Mouse (Mus musculus): ENCODE measurements around the gene Pef1.

The Pef1 gene

GRCm38 (mm10) chr4:130085246-130085820 is 17.0 kb upstream of the Pef1 start:
- DNase-seq (ENCODE audit: extremely low read depth, insufficient read length, low spot score): no peak

- DNase-seq (ENCODE audit: extremely low read depth, insufficient read length, low spot score): peak; percentile 52
These were observed 15.1 kb upstream of the Pef1 start for GRCm38 (mm10) chr4:130087293-130087692.

GRCm38 (mm10) chr4:130095137-130095536 is 7.2 kb upstream of the Pef1 start:
- DNase-seq (ENCODE audit: extremely low read depth, insufficient read length, low spot score): no peak

- no peak for DNase-seq (ENCODE audit: extremely low read depth, insufficient read length, low spot score)
These were observed 1.2 kb upstream of the Pef1 start for GRCm38 (mm10) chr4:130101183-130101582.

- DNase-seq (ENCODE audit: extremely low read depth, insufficient read length, low spot score): no peak
These were observed 1.3 kb downstream of the Pef1 start for GRCm38 (mm10) chr4:130103632-130104031.

- peak; percentile 58 for DNase-seq (ENCODE audit: extremely low read depth, insufficient read length, low spot score)
These were observed 2.2 kb downstream of the Pef1 start for GRCm38 (mm10) chr4:130104584-130104983.

- no peak for DNase-seq (ENCODE audit: extremely low read depth, insufficient read length, low spot score)
These were observed 4.7 kb downstream of the Pef1 start for GRCm38 (mm10) chr4:130107065-130107443.

- peak; percentile 85 for DNase-seq (ENCODE audit: extremely low read depth, insufficient read length, low spot score)
These were observed 5.2 kb downstream of the Pef1 start for GRCm38 (mm10) chr4:130107444-130108131.

- DNase-seq (ENCODE audit: extremely low read depth, insufficient read length, low spot score): no peak
These were observed 6.6 kb downstream of the Pef1 start for GRCm38 (mm10) chr4:130108929-130109328.

GRCm38 (mm10) chr4:130109666-130110065 is 7.3 kb downstream of the Pef1 start:
- no peak for DNase-seq (ENCODE audit: extremely low read depth, insufficient read length, low spot score)

GRCm38 (mm10) chr4:130110091-130110490 is 7.7 kb downstream of the Pef1 start:
- no peak for DNase-seq (ENCODE audit: extremely low read depth, insufficient read length, low spot score)

GRCm38 (mm10) chr4:130112299-130112698 is 9.9 kb downstream of the Pef1 start:
- peak; percentile 68 for DNase-seq (ENCODE audit: extremely low read depth, insufficient read length, low spot score)

GRCm38 (mm10) chr4:130112732-130113131 is 10.4 kb downstream of the Pef1 start:
- no peak for DNase-seq (ENCODE audit: extremely low read depth, insufficient read length, low spot score)

GRCm38 (mm10) chr4:130120752-130121151 is 18.4 kb downstream of the Pef1 start:
- DNase-seq (ENCODE audit: extremely low read depth, insufficient read length, low spot score): no peak

- DNase-seq (ENCODE audit: extremely low read depth, insufficient read length, low spot score): no peak
These were observed 19.2 kb downstream of the Pef1 start for GRCm38 (mm10) chr4:130121560-130121959.

- no peak for DNase-seq (ENCODE audit: extremely low read depth, insufficient read length, low spot score)
These were observed 20.7 kb downstream of the Pef1 start for GRCm38 (mm10) chr4:130123020-130123419.

- DNase-seq (ENCODE audit: extremely low read depth, insufficient read length, low spot score): no peak
These were observed 21.8 kb downstream of the Pef1 start for GRCm38 (mm10) chr4:130124110-130124509.

- DNase-seq (ENCODE audit: extremely low read depth, insufficient read length, low spot score): no peak
These were observed 22.8 kb downstream of the Pef1 start for GRCm38 (mm10) chr4:130125164-130125563.

- DNase-seq (ENCODE audit: extremely low read depth, insufficient read length, low spot score): peak; percentile 45
These were observed 23.6 kb downstream of the Pef1 start for GRCm38 (mm10) chr4:130125935-130126334.

GRCm38 (mm10) chr4:130128907-130129306 is 26.5 kb downstream of the Pef1 start:
- DNase-seq (ENCODE audit: extremely low read depth, insufficient read length, low spot score): peak; percentile 47

- no peak for DNase-seq (ENCODE audit: extremely low read depth, insufficient read length, low spot score)
These were observed 27.7 kb downstream of the Pef1 start for GRCm38 (mm10) chr4:130130082-130130481.

GRCm38 (mm10) chr4:130130641-130131350 is 28.4 kb downstream of the Pef1 start:
- DNase-seq (ENCODE audit: extremely low read depth, insufficient read length, low spot score): no peak
